Mouse (Mus musculus) yolk sac, embryonic 10.5 days (tissue): Measurements from ENCODE around the gene Abi2.
"Not testable (repeated sequence)": the region's sequence is repeated elsewhere in the genome, so short reads cannot be mapped to it uniquely, and the experiment has no call there.

Experiments
- DNase-seq: peaks from one replicate; pipeline ENCODE4 v3.0.0-alpha.2; 2017; ENCODE audit warnings: low spot score

Abi2 gene

DNA sequence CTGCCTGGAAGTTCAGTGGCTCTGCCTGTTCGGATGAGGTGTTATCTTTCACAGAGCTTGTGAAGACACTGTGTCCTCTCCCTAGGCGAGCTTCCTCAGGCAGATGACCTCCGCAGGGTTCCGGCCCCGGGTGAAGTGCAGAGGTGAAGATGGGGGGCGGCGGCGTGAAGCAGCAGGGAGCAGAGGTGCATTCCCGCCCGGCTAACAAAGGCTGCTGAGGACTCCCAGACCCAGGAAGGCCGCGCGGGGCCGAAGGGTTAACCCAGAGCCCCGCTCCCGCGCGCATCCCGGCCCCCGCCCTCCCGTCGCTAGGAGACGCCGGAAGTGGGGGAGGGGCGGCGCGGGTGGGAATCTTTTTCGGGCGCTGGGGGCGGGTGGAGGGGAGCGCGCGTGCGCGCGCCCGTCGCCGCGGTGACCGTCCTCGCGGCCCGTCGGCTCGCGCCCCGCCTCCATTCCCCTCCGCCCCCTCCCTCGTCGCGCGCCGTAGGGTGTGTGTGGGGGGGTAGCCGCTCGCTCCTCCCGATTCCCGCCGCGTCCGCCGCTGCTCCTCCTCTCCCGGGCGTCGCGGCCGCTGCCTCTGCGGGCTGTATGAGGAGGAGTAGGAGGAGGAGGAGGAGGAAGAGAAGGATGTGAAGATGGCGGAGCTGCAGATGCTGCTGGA is at the start of gene Abi2:
Abi2 (plus strand) TSS at position 452 of the 661 bp plus-strand sequence.
- peak; percentile 94 for DNase-seq

DNA sequence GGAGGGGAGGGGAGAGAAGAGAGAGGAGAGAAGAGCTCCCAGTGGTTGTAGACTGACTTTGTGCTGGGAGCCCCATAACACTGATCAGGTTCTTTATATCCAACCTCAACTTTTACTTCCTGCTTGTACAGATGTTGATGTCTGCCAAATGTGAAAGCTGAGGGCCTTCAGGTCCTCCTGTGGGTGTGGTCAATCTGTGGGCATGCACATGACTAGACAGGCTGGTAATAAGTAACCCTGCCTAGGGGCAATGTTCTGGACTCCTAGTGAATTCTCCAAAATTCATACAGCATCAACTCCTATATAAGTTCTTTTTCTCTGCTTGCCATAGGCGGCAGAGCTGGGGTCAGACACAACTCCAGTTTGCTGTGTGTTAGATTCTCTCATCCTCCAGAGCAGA is 47.8 kb upstream of the Abi2 start:
- no peak for DNase-seq

DNA sequence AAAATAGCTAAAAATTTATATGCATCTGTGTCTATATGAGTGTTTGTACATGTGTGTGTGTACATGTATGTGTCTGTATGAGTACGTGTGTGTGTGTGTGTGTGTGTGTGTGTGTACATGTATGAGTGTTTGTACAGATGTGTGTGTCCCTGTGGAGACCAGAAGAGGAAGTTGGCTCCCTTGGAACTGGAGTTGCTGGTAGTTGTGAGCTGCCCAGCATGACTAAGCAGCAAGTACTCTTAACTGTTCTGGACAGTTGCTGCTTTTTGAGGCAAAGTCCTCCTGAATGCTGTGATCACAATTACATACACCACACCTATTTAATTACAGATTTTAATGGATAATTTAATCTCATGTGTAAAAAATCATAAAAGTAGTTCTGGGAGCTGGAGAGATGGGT is 32.9 kb upstream of the Abi2 start:
- no peak for DNase-seq

DNA sequence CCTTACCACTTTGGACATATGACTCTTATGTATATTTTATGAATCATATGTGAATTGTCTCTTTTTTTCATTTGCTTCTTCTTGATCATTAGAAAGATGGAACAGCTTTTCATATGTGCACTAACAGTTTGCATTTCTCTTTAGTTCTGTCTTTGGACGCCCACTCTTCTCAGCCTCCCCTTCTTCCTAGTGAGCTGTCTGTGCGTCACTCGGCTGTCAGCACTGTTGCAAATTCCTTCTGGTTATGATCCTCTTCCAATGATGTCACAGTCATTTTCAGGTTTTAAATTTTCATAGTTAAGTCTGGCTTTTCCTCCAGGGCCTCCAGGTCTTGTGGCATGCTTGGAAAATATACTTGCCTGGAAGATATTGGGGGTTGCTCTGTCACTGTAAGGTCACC is 27.5 kb upstream of the Abi2 start:
- no peak for DNase-seq

DNA sequence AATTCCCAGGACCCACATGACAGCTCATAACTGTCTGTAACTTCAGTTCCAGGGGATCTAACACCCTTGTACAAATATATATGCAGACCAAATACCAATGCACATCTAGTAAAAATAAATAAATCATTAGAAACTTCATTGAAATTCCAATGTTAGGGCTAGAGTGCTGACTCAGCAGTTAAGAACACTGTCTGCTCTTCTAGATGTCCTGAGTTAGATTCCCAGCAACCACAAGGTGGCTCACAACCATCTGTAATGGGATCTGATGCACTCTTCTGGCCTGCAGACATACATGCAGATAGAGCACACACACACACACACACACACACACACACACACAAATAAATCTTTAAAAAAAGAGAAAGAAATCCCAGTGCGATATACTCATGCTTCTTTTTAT is 4.6 kb upstream of the Abi2 start:
- DNase-seq = no peak

DNA sequence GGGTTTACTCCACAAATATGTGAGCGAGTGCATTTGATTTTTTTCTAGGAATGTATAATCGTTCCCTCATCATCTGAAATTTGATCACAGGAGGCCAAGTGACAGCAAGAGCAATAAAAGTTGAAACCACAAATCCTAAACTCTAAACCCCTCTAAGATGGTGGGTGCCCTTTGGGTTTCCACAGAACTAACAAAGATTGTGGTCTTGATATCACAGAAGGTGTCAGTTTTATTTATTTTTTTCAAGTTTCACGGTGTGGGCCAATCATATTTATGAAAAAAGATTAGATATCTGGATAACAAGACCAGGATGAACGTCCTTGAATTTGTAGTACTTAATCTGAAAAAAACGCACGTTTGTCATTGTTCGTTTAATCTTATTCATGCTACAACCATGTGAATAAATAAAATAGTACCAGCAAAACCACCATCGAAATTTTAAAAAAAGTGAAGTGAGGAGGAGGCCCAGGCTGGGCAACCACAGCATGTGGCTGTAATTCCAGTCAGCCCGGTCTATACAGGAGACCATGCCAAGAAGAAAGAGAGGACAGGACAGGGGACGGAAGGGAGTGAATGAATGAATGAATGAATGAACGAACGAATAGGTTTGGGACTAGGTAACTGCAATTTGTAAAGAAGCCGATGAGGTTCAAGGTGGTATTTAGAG is 785 bp upstream of the Abi2 start:
- DNase-seq = no peak

DNA sequence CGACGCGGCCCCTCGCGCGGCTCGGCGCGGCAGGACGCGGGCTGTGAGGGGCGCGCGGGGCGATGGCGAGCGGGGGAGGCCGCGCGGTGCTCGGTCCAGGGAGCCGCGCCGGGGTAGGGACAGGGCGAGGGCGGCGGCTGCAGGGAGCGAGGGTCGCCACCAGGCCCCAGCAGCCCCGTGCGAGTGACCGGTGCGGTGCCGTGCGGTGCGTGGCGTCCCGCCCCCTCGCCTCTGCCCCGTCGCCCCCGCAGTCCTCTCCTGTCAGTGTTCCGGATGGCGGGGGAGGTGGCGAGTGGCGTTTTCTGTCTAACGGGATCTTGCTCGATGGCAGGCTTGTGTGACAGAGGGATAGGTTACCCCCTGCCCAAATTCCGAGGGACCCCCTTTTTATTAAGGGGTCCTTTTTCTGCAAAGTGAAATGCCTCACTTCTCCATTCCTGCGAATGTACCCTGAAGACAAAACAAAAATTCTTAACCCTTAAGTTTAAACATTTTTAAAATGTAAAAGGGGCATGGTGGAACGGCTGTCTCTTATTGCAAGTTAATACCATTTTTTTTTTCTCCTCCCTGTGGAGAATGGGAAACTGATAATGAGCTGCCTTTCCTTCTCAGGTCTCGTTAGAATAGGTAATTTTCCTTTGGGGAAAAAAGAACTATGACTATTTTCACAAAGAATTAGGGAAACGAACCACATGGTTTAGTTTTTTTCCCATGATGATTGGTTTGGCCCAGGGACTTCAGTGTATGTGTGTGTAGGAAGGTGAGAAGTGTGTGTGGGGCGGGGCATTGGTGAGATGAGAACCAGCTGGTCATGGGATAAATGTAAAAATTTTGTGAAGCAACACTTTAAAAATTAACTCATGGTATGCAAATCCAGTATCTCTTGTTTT is 754 bp downstream of the Abi2 start:
- DNase-seq = peak; percentile 11

DNA sequence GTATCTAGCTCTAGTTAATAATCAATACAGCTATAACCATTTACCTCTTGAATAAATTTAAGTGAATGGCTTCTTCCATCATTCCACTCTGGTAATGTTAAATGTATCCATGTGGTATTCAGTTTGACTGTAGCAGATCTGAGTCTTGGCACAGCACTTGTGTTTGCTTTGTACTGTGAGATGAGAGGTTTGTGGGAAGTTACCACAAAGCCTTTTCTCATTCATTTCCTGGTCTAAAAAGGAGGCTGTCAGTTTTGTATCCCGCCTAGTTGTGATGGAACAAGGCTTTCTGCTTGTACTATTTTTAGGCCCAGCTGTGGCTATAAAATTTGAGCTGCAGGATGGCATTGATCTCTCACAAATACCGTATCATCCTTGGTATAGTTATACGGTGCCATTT is 7.3 kb downstream of the Abi2 start:
- no peak for DNase-seq

DNA sequence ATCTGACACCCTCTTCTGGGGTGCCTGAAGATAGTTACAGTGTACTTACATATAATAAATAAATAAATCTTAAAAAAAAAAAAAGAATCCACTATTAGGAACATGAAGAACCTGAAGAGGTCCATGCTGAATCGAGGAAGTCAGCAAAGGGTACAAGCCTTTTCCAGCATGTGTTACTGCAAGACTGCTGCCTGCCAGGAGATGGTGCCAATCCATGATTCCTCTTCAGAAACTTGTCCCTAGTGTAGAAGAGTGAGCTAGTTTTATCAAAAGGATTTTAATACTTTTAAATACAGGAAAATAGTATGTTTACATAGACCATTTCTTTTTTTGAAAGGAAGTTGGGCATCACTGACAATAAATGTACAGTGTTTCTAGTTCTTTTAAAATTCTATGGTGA is 14.5 kb downstream of the Abi2 start:
- no peak for DNase-seq

DNA sequence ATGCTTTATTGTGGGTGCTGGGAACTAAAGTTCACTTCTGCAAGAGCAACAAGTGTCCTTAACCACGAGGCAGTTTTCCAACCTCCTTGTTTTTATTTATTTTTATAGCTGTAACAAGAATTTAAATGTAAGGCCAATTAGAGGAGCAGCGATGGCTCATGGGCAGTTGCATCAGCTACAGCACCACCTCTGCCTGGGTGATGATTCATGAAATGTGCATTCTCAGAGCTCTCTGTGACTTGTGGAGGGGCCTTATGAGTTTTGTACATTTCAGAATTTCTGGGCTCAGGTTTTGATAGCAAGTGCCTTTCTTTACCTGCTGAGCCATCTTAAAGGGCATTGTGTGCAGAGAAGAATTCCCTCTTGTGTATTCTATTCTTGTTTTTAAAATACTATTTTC is 18.9 kb downstream of the Abi2 start:
- DNase-seq = no peak

DNA sequence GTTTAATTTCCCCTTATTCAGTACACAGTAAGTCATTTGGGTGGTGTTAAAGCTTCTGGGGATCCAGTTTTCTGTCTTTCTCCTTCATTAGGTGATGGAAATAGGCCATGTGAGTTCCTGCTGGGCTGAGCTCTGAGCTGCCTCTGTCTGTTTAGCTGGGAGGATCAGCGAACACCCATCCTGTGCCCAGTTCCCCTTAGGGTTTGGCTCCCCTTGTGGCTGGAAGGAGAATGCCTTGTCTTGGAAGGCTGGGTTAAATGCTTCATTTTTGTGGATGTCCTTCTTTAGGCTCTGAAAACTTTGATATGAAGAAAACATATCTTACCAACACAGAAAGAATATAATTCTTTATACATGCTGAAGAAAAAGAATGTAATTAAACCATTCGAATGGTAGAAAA is 19.5 kb downstream of the Abi2 start:
- DNase-seq = no peak

DNA sequence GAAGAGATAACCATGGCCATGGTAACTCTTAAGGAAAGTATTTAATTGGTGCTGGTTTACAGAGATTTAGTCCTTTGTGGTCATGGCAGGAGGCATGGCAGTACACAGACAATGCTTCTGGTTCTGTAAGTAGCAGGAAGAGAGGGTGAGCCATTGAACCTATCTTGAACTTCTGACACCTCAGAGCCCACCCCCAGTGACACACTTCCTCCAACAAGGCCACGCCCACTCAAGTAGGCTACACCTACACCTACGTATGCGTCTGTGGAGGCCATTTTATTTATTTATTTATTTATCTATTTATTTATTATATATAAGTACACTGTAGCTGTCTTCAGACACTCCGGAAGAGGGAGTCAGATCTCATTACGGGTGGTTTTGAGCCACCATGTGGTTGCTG is 22.1 kb downstream of the Abi2 start:
- DNase-seq = no peak

DNA sequence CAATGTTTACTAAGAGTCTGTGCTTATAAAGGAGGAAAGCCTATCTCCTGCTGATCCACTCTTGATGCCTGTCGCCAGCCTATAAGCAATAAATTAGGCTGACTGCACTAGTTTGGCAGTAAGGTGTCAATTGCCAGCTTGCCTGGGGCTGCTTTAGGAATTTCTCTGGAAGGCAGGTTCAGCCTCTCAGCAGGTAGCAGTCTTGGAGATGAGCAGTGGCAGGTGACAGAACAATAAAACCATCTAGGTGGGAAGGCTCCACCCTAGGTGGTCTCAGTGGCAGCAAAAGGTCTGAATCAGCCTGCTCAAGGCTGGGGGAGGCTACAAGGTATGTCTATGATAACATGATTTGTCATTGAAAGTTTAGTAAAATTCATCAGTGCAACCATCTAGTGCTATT is 23.1 kb downstream of the Abi2 start:
- DNase-seq = no peak

DNA sequence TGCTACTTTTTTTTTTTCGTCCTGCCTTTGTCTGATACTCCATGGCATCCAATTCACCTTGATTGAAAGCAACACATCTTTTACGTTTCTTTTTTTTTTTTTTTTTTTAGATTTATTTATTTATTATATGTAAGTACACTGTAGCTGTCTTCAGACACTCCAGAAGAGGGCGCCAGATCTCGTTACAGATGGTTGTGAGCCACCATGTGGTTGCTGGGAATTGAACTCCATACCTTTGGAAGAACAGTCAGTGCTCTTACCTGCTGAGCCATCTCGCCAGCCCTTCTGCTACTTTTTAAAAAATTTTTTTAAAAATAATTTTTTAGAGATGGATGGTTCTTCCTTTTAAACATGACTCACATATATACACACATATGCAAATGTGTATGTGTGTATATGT is 32.0 kb downstream of the Abi2 start:
- not testable (repeated sequence) for DNase-seq

DNA sequence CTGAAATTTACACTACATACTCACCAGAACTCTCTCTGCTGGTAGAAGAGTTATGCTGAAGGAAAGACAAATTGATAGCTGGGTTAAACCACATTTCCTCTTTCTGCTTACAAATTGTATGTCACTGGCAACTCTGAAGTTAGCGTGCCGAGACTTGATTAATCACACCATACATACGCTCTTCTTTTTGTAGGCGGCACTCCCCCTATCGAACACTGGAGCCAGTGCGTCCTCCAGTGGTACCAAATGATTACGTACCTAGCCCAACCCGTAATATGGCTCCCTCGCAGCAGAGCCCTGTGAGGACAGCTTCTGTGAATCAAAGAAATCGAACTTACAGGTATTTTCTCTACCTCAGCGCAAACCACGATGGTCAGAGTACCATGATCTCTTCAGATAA is 37.6 kb downstream of the Abi2 start:
- no peak for DNase-seq

DNA sequence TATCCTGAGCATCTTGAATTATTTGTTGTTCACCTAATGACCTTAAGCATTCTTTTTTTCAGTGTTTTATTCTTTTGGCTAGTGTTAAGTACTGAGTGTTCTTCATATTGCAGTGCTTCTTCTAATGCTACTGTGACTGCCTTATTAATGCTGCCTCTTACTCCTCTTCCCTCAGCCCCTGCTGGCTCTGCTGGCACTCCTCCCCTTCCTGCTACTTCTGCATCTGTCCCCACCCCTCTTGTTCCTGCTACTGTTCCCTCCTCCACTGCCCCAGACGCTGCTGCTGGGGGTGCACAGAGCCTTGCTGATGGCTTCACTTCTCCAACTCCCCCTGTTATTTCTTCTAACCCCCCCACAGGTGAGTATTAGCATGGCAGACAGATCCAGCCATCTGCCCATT is 40.5 kb downstream of the Abi2 start:
- no peak for DNase-seq

DNA sequence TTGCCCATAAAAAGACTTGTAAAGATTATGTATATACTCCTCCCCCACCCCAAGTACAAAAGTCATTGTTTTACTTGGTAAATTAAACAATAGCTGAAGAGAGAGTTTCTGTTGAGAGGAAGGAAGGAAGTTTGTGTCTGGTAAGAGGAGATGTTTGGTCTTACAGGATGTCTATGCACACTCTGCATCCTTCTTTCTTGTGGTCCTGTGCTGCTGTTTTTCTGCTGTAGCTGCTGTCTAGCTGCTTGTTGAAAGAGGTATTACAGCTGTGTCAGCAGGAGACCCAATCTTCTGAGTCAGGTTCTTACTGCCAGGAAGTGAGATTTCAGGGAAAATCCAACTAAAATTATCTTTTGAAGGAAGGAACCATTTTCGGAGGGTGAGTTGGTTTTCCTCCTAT is 51.2 kb downstream of the Abi2 start:
- DNase-seq = no peak

DNA sequence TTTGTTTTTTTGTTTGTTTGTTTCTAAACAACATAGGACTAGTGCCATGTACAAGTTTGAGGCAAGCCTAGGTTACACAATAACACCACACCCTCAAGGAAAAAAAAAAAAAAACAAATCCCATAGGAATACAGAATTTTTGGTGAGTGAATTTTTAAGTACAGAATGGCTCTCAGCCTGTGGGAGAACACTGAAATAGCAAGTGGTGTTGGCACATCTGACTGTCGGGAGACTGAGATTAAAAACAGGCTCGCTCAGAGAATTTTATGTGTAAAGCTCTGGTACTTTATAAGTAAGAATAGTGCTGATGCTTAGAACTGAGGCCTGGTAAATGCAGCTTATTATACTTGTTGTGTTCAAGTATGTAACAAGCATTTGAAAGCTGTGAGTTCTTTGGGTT is 60.1 kb downstream of the Abi2 start:
- DNase-seq = no peak

DNA sequence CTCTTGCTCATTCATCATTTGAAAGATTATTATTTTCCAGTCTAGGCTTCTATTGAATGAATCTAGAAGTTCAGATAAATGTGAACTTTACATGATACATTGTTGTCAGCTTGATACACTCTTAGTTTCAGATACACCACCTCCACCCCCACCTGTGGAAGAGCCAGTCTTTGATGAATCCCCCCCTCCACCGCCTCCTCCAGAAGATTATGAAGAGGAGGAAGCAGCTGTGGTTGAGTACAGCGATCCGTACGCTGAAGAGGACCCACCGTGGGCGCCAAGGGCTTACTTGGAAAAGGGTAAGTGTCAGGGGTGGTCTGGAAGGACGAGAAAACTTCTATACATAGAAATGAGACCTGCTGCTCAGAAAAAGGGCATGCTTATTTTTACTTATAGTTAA is 61.1 kb downstream of the Abi2 start:
- no peak for DNase-seq

DNA sequence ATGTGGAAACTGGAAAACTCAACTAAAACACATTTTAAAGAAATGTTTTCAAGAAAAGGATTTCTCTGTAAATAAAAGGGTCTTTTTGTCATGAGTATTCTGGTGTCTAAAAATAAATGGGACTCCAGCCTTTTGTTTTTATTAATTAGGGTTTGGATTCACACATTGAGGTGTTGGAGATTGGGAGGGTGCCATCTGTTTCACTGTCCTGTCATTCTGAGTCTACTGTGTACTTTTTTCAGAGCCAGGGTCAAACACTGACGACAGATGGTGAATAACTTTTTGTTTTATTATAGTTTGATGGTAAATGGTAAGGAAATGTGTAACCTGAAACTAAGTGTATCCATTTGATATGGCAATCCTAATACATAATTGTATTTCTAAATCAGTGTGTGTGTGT is 72.1 kb downstream of the Abi2 start:
- DNase-seq = no peak

DNA sequence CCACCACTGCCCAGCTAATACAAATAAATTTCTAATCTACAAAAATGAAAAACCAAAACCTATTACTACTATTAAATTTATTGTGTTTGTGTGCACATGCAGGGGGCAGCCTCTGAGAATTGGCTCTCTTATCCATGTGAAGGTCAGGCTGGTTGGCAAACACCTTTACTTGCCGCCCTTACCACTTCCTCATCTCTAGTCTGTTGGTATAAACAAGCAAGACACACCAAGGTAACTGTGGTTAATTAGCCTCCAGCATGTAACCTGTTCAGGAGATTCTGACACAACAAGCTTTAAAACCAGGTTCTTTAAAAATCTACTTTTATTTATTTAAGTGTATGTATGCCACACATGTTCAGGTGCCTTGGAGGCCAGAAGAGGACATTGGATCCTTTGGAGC is 73.5 kb downstream of the Abi2 start:
- no peak for DNase-seq

DNA sequence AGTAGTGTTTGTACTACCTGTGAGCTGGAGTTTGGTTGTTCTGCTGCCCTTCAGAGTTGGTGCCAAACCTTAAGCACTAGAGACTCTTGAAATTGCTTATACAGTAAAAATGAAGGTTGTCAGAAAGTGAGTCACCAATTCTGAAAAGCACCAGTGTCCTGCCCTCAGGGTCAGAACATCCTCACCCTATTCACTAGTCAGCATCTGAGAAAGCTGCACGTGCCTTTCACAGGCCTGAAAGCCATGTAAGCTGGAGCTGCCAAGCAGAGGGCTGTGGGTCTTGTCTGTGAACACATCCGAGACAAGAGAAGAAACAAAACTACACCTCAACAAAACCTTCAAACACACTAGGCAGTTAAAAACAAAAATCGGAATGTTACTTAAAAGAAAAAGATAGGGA is 76.2 kb downstream of the Abi2 start:
- DNase-seq = no peak

DNA sequence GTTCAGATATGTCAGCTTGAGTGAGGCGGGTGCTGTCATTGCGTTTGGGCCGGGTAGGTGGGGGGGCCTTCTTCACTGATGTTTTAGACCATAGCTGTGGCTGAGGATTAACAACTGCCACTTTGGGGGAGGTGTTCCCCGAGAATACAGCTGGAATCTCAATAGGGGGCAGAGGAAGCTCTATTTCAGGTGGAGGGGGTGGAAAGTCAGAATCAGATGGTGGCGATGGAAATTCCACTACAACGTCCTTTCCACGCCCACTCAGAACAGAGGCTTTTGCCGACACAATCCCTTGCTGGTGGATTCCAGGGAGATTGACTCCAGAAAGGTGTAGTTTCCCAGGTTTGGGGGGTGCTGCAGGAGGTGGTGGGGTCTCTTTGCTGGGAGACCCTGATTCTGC is 79.2 kb downstream of the Abi2 start:
- no peak for DNase-seq
